Mouse (Mus musculus) large intestine, adult 2 months (tissue): ENCODE data around the gene Tspyl4. TPM values are rescaled to one million over a fixed set of nuclear protein-coding genes. Genes with fewer than 3 reads are reported as not detected.
"Not testable (repeated sequence)": the region's sequence is repeated elsewhere in the genome, so short reads cannot be mapped to it uniquely, and the experiment has no call there.

Source experiments
- DNase-seq: peaks from one replicate; pipeline ENCODE4 v3.0.0-alpha.2; 2012; ENCODE audit warnings: low read depth, low spot score
- WGBS: fragments of 180-500 bp; shearing (Covaris S2); methylation state at CpG from one replicate; pipeline ENCODE4 v1.1.7; 2018; 5-methylcytosine and 5-hydroxymethylcytosine counted together
- polyA plus RNA-seq: library from polyadenylated mRNA; depleted of rRNA; stranded (reverse); fragments of >200 nt; gene quantifications from 2 replicates; pipeline ENCODE4 v1.2.3, GENCODE M21; 2012; rRNA removed

Tspyl4 gene
- 3.5 and 3.8 TPM in 2 replicates for polyA plus RNA-seq

GRCm38 (mm10) chr10:34297299-34297979 lies at the start of gene Tspyl4:
TSS of gene Tspyl4 (plus strand) at chr10:34297442.
- peak; percentile 70 for DNase-seq
- 1% methylated on average over 38 of the region's 38 CpGs for WGBS

GRCm38 (mm10) chr10:34247757-34248156 lies 49.5 kb upstream of the Tspyl4 start:
- DNase-seq = no peak
- WGBS = 19% methylated on average over 3 of the region's 3 CpGs

GRCm38 (mm10) chr10:34249594-34249993 lies 47.6 kb upstream of the Tspyl4 start:
- WGBS = 56% methylated on average over 2 of the region's 2 CpGs
- DNase-seq = no peak

DNA sequence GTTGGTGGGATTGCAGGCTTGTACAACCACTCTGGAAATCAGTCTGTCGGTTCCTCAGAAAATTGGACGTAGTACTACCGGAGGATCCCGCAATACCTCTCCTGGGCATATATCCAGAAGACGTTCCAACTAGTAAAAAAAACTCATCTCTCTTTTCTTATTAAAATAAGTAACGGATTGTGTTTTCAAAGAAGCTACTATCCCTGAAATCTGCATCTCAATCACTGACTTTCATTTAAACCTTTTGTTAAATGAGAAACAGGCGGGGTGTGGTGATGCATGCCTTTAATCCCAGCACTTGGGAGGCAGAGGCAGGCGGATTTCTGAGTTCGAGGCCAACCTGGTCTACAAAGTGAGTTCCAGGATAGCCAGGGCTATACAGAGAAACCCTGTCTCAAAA lies 44.4 kb upstream of the Tspyl4 start:
- WGBS = 85% methylated on average over 9 of the region's 9 CpGs
- not testable (repeated sequence) for DNase-seq

GRCm38 (mm10) chr10:34265106-34265505 lies 32.1 kb upstream of the Tspyl4 start:
- 88% methylated on average over 4 of the region's 4 CpGs for whole genome bisulfite sequencing
- DNase-seq = no peak

- no peak for DNase-seq
- 39% methylated on average over 5 of the region's 5 CpGs for WGBS
These were observed 29.8 kb upstream of the Tspyl4 start for GRCm38 (mm10) chr10:34267312-34268070.

DNA sequence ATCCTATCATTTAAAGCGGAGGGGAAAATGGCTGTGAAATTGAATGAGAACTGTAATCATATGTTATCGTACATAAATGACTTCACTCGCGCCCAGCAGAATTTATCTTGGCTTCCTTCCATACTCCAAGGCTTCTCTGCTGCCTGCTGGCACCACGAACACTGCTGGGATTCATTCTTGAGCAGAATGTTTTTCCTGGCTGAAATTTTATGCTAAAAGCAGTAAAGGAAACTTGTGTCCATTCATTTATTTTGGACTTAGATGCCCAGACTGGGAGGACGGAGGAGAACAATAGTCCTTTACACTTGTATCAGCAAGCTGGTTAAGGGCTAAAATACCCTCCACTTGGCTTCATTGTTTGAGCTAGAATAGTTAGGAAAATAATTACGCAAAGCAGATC lies 25.6 kb upstream of the Tspyl4 start:
- 25% methylated on average over 7 of the region's 7 CpGs for WGBS
- DNase-seq = no peak

- DNase-seq = no peak
- WGBS = 15% methylated on average over 13 of the region's 13 CpGs
These were observed 16.6 kb upstream of the Tspyl4 start for GRCm38 (mm10) chr10:34280591-34281175.

DNA sequence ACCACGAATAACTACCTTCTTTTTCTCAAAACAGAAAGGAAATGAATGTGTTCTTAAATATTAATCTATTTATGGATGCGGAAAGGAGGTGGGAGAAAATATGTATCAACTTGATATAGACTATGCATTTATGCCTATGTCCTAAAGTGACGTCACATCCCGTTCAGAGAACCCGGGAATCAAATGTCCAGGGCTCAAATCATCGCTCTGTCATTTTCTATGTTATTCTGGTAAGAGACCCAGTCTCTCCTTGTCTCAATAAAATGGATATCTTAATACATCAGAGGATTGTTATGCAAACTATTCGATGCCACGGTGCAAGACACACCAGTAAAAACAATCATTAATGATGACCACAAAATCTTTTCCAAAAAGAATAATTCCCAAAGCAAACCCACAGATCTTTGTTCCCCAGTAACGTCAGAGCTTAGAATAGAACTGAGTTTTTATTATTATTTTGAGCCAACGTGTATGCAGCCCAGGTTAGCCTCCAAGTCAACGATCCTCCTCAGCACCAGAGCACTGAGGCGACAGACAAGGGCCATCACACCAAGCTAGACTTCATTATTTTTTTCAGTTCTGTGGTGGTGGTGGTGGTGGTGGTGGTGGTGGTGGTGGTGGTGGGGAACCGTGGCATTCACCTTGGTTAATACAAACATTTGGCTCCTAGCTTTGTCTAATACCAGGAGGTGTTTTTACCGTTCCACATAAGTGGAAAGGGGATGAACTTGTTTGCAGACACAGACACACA lies 15.9 kb upstream of the Tspyl4 start:
- 15% methylated on average over 14 of the region's 14 CpGs for WGBS
- no peak for DNase-seq

- 1% methylated on average over 38 of the region's 38 CpGs for WGBS
- peak; percentile 96 for DNase-seq
These were observed 15.3 kb upstream of the Tspyl4 start, which contains the start of gene Tspyl1 for GRCm38 (mm10) chr10:34281962-34282388. TSS of gene Tspyl1 (plus strand) at chr10:34282190.

- no peak for DNase-seq
- 1% methylated on average over 47 of the region's 47 CpGs for whole genome bisulfite sequencing
These were observed 14.6 kb upstream of the Tspyl4 start for GRCm38 (mm10) chr10:34282420-34283238.

DNA sequence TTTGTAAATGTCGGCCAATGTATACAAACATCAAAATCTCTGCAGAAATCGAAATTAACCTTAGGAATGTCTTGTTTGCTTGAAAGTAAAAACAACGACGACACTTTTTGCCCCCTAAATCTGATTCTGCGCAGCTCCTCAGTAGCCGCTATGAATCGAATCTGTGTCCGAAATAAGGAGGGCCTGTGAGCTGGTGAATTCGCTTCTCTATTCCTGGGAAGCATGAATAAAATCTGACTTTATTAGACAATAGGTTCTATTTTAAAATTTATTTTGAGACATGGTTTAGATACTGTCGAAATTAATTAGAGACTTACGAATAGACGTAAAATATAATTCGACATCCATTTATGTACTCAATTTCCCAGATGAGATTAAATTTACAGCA lies 337 bp upstream of the Tspyl4 start:
- WGBS = 5% methylated on average over 13 of the region's 13 CpGs
- no peak for DNase-seq

- WGBS = 54% methylated on average over 25 of the region's 25 CpGs
- DNase-seq = no peak
These were observed 925 bp downstream of the Tspyl4 start for GRCm38 (mm10) chr10:34297980-34298753.

- DNase-seq = no peak
- 59% methylated on average over 5 of the region's 5 CpGs for WGBS
These were observed 3.1 kb downstream of the Tspyl4 start for GRCm38 (mm10) chr10:34300368-34300767.

GRCm38 (mm10) chr10:34307070-34307469 lies 9.8 kb downstream of the Tspyl4 start:
- no peak for DNase-seq

GRCm38 (mm10) chr10:34309915-34310685 lies 12.9 kb downstream of the Tspyl4 start:
- 84% methylated on average over 9 of the region's 9 CpGs for WGBS

DNA sequence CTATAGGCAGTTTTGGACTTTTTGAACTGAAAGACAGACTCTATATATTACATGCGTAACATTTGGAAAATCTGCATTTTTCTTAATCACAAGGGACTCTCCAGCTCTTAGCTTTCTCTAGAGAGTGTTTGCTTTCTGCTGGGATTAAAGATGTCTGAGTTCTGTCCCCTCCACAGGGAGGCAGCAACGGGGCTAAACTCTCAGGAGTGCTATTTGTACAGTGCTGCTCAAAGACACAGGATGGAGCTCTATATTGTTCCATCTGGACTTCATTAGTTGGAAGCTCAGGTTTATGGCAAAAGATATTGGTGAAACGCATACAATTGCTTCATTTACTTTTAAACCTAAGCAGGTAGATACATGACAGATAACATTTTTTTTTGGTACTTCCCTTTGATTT lies 15.3 kb downstream of the Tspyl4 start:
- WGBS = 72% methylated on average over 3 of the region's 3 CpGs
- DNase-seq = no peak

More at GRCm38 (mm10) chr10:34309915-34310685, 12.9 kb downstream of the Tspyl4 start:
- DNase-seq = no peak
